In the genomic region with DNA sequence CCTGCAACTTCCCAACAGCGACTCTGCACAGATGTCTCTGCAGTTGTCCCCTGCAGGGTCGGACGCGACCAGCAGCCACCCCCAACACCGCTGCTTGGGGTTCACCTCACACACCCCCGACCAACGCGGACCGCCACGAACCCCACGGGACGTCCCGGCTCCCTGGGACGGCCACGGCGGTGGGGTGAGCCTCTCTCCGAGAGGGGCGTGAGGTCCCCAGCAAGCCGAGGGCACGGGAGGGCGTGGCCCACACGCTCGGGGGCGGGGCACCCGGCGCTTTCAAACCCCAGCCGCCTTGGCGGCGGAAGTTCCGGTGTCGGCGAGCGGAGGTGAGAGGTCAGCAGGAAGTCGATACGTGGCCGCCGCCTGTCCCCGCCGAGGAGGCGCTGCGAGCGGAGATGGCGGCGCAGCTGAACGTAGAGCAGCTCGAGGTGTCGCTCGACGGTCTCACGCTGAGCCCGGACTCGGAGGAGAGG, we compare ENCODE assay signal across 8 mouse cellular contexts. TPM values are rescaled to one million over a fixed set of nuclear protein-coding genes. Genes with fewer than 3 reads are reported as not detected.
DNase-seq lines count a peak whose midpoint lies in the region; ATAC-seq and TF ChIP-seq lines count a peak whose summit lies in the region.

A gene (plus strand): TSS at position 340 of the 476 bp plus-strand sequence.

- H3K4me1 ChIP-seq in cortical plate, adult 2 months (ENCODE audit: control insufficient read depth, insufficient read depth, low read length): peaks cover 4% of the 10 kb centered on the region; the same call in 1 of the 2 replicates

- peak within 1 kb of the TSS; percentile 91 for H3K4me3 ChIP-seq in cortical plate, adult 2 months (ENCODE audit: insufficient read depth, low read length)

- DNase-seq in gastrocnemius, postnatal 10 days: peak; percentile 91
- DNase-seq in induced T-regulatory cell, adult 2 months (ENCODE audit: low read depth): peak; percentile 94
- DNase-seq in left cerebral cortex, adult 9 months (ENCODE audit: low spot score in 2 of 2): peak; percentile 73 to 88
- DNase-seq in right cerebral cortex, postnatal 14 days: peak; percentile 90
- DNase-seq in urinary bladder, postnatal 36 days (ENCODE audit: low spot score in 2 of 2): peak; percentile 84 to 91

- no peak for TF ChIP-seq CTCF in cortical plate, adult 2 months (IDR thresholded peaks at IDR 0.05; ENCODE audit: extremely low read depth, insufficient read depth, low read length)

- no peak within 1 kb of the TSS for H3K27ac ChIP-seq in cortical plate, adult 2 months (ENCODE audit: insufficient read depth, low read length)

- TF ChIP-seq POLR2A in cortical plate, adult 2 months (IDR thresholded peaks at IDR 0.05; ENCODE audit: extremely low read depth, insufficient read depth, low read length): peak; percentile 77

- ATAC-seq in activated CD4-positive, CD25-positive, alpha-beta regulatory T cell, adult 4 months: peak; percentile 89
- peak; percentile 90 for ATAC-seq in megakaryocyte progenitor cell, adult 5-6 weeks (replicated peaks; ENCODE audit: poor library complexity)

RNA-seq across cellular contexts. Expression of the gene that starts here (rescaled TPM):
- 10 to 100 TPM; 11.5 to 11.9 TPM for polyA plus RNA-seq in activated CD4-positive, CD25-positive, alpha-beta regulatory T cell, adult 4 months (2017; shearing (Covaris generic))
- 22.0 and 22.5 TPM in 2 replicates for polyA plus RNA-seq in cortical plate, adult 2 months (2012; rRNA removed)
- total RNA-seq in gastrocnemius, postnatal 10 days (2021): 10 to 100 TPM; 22.0 to 27.7 TPM
- total RNA-seq in megakaryocyte progenitor cell, adult 5-6 weeks (2015): 23.9 and 27.3 TPM in 2 replicates
- total RNA-seq in megakaryocyte progenitor cell, adult 5-6 weeks (2017): 43.0 and 46.5 TPM in 2 replicates
